Mouse (Mus musculus) stomach, postnatal 0 days (tissue): ENCODE data around the gene Irgm2. TPM values are rescaled to one million over a fixed set of nuclear protein-coding genes. Genes with fewer than 3 reads are reported as not detected.

ENCODE experiments used
- ATAC-seq: fragments of 200-750 bp; cut with Nextera tagmentation; 2 replicates; pipeline ENCODE4 v1.8.0; 2017; ENCODE audit not compliant: low FRiP score, low TSS enrichment
- DNase-seq: peaks from one replicate; pipeline ENCODE4 v3.0.0-alpha.2; 2016; ENCODE audit warnings: low spot score
- H3K27ac ChIP-seq: fragments of 300-500 bp; sonication (generic); replicated peaks from 2 replicates; pipeline ENCODE4 v1.5.1; 2014; ENCODE audit warnings: mild to moderate bottlenecking, control low read depth
- H3K27me3 ChIP-seq: fragments of 300-500 bp; sonication (generic); 2 replicates; pipeline ENCODE4 v1.6.1; 2014; ENCODE audit warnings: low read length; ENCODE audit not compliant: control insufficient read depth, insufficient read depth
- H3K36me3 ChIP-seq: fragments of 300-500 bp; sonication (generic); 2 replicates; pipeline ENCODE4 v1.6.1; 2014; ENCODE audit warnings: low read length, mixed read lengths; ENCODE audit not compliant: control insufficient read depth, insufficient read depth
- H3K4me1 ChIP-seq: fragments of 300-500 bp; sonication (generic); replicated peaks from 2 replicates; pipeline ENCODE4 v1.6.1; 2014; ENCODE audit warnings: antibody characterized with exemption; ENCODE audit not compliant: control insufficient read depth, insufficient read depth
- H3K4me2 ChIP-seq: fragments of 300-500 bp; sonication (generic); replicated peaks from 2 replicates; pipeline ENCODE4 v1.6.1; 2014; ENCODE audit warnings: low read depth, mild to moderate bottlenecking, control low read depth, moderate library complexity
- H3K4me3 ChIP-seq: fragments of 300-500 bp; sonication (generic); 2 replicates; pipeline ENCODE4 v1.5.1; 2014; ENCODE audit warnings: low read depth, low read length, control low read depth
- H3K9ac ChIP-seq: fragments of 300-500 bp; sonication (generic); 2 replicates; pipeline ENCODE4 v1.6.1; 2014; ENCODE audit warnings: mild to moderate bottlenecking, low read length, control low read depth, mixed read lengths
- H3K9me3 ChIP-seq: fragments of 300-500 bp; sonication (generic); 2 replicates; pipeline ENCODE4 v1.6.1; 2016; ENCODE audit warnings: low read length; ENCODE audit not compliant: control insufficient read depth
- CTCF ChIP-seq: IDR thresholded peaks from 2 replicates; pipeline ENCODE4 v1.5.1; 2016; ENCODE audit warnings: antibody characterized with exemption, low read depth, mild to moderate bottlenecking, moderate library complexity
- EP300 ChIP-seq: optimal IDR thresholded peaks from 2 replicates; pipeline ENCODE3; 2016; ENCODE audit warnings: antibody characterized with exemption
- WGBS: fragments of 180-500 bp; shearing (Covaris S2); extraction: QIAGEN DNeasy Blood & Tissue Kit; methylation state at CpG from one replicate; pipeline ENCODE4 v1.1.7; 2014; 5-methylcytosine and 5-hydroxymethylcytosine counted together
- polyA plus RNA-seq: library from polyadenylated mRNA; unstranded; fragments of >200 nt; fragmentation: Nextera tagmentation; extraction: Ambion mirVana; gene quantifications from 2 replicates; pipeline ENCODE4 v1.2.1, GENCODE M21; 2015

Irgm2 gene
- polyA plus RNA-seq, 1 experiment from 2014 or later, result 3.9 TPM

- Histone ChIP-seq H3K36me3 (no peaks in the 10 kb centered on the region), H3K4me1 (no peaks in the 10 kb centered on the region), H3K27me3 (no peaks in the 10 kb centered on the region), H3K4me3 (no peak overlapping the region), H3K9ac (no peak overlapping the region), H3K4me2 (no peak overlapping the region), H3K9me3 (no peaks in the 10 kb centered on the region), H3K27ac (no peak overlapping the region)
- WGBS, result 89% methylated on average over 3 of the region's 3 CpGs
- DNase-seq (no peak), ATAC-seq (no peak)
- TF ChIP-seq EP300 (no peak), CTCF (no peak)
Observed at GRCm38 (mm10) chr11:58254411-58254810, 55.0 kb downstream of the Irgm2 start.

DNA sequence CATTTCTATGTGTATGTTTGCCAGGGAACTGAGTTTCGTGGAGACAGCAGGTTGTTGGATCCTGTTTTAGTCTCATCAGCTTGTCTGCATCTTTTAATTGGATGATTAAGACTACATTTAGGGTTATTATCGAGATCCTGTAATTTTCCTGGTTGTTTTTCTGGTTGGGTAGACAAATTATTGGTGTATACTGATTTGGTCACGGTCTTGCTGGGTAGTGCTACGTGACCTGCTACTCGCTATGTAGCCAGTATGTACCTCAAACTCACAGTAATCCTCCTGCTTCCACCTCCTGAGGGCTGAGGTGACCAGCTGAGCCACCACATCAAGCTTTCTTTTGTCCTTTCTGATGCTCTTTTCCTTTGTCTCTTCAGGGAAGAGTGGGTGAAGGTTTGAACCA lies 58.4 kb downstream of the Irgm2 start:
- no peaks in the 10 kb centered on the region for H3K4me1 ChIP-seq
- no peaks in the 10 kb centered on the region for H3K27me3 ChIP-seq
- WGBS, result 84% methylated on average over 5 of the region's 5 CpGs
- H3K9ac ChIP-seq, result no peak overlapping the region
- H3K4me3 ChIP-seq, result no peak overlapping the region
- DNase-seq (no peak), ATAC-seq (no peak)
- H3K27ac ChIP-seq, result no peak overlapping the region
- no peak for TF ChIP-seq EP300
- TF ChIP-seq CTCF, result no peak
- no peaks in the 10 kb centered on the region for H3K36me3 ChIP-seq
- H3K4me2 ChIP-seq, result no peak overlapping the region
- H3K9me3 ChIP-seq, result no peaks in the 10 kb centered on the region

DNA sequence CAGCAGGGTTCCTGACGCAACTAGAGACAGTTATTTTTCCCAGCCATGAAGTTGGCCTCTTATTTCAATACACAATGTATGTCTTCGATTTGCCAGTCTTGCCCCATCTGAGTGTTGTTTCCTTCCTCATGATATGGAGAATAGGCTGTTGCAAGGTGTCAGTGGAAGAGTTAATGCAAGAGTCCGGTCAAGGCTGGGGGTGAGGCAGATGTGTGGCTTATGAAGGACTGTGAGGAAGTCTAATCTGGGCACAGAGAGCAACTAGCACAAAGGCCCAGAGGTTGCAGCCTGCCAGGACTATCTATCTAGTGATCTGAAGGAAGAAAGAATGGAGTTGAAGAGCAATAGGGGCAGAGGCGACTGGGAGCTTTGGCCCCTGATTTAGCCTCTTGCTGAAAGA lies 60.7 kb downstream of the Irgm2 start:
- Histone ChIP-seq H3K9me3 (no peaks in the 10 kb centered on the region), H3K4me1 (no peaks in the 10 kb centered on the region), H3K27me3 (no peaks in the 10 kb centered on the region), H3K9ac (no peak overlapping the region), H3K4me3 (no peak overlapping the region), H3K27ac (no peak overlapping the region), H3K36me3 (no peaks in the 10 kb centered on the region), H3K4me2 (no peak overlapping the region)
- no peak for DNase-seq
- TF ChIP-seq CTCF, result no peak
- TF ChIP-seq EP300, result no peak
- WGBS, result 83% methylated on average over 4 of the region's 4 CpGs
- ATAC-seq, result no peak

GRCm38 (mm10) chr11:58261826-58262225 lies 62.4 kb downstream of the Irgm2 start:
- Histone ChIP-seq H3K4me2 (no peak overlapping the region), H3K27me3 (no peaks in the 10 kb centered on the region), H3K9ac (no peak overlapping the region), H3K4me1 (no peaks in the 10 kb centered on the region), H3K27ac (no peak overlapping the region), H3K36me3 (no peaks in the 10 kb centered on the region), H3K4me3 (no peak overlapping the region), H3K9me3 (no peaks in the 10 kb centered on the region)
- TF ChIP-seq EP300 (no peak), CTCF (no peak)
- DNase-seq, result no peak
- 82% methylated on average over 4 of the region's 4 CpGs for WGBS
- no peak for ATAC-seq

DNA sequence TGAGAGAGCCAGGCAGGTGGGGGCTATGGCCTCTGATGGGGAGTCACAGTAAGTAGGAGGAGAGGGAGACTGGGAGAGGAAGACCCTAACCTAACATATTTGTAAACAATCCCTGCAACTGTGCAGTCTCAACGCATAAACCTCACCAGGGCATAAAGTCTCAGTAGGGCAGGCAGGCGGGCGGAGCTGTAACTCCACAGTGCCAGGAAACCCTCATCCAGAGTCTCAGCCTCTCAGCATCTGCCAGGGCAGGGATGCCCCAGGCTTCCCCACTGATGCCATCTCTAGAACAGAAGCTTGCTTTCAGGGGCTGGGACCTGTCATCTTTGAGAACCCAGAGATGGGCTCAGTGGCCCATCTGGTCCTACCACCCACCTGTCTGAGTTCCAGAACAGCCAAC lies 62.9 kb downstream of the Irgm2 start:
- DNase-seq, result no peak
- 97% methylated on average over 2 of the region's 3 CpGs for WGBS

DNA sequence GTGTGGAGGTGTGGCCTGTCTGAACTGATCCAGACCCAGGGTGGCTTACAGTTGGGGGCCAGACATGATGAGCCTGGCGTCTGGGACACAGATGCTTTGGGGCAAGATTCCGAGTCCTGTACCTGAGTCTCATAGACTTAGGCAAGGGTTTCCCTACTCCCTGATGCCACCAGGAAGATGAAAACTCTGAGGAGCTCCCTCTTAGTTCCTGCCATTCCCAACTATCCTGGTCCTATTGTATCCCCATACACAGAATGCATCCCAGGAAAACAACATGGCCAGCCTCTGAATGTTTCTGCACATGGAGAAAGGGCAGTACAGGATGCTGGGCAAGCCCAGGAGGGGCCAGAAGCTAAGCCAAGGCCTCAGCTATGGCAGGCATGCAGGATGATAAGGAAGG lies 64.1 kb downstream of the Irgm2 start:
- WGBS, result 69% methylated on average over 2 of the region's 2 CpGs
- no peak for TF ChIP-seq CTCF
- no peak for TF ChIP-seq EP300
- no peak for ATAC-seq
- DNase-seq, result no peak
- no peaks in the 10 kb centered on the region for H3K27me3 ChIP-seq
- H3K9ac ChIP-seq, result no peak overlapping the region
- no peak overlapping the region for H3K4me2 ChIP-seq
- no peaks in the 10 kb centered on the region for H3K4me1 ChIP-seq
- no peak overlapping the region for H3K27ac ChIP-seq
- no peaks in the 10 kb centered on the region for H3K36me3 ChIP-seq
- H3K4me3 ChIP-seq, result no peak overlapping the region
- no peaks in the 10 kb centered on the region for H3K9me3 ChIP-seq

More for the DNA sequence above, 62.9 kb downstream of the Irgm2 start:
- ATAC-seq, result no peak
- H3K4me1 ChIP-seq, result no peaks in the 10 kb centered on the region
- TF ChIP-seq CTCF (no peak), EP300 (no peak)
- H3K4me2 ChIP-seq, result no peak overlapping the region
- no peak overlapping the region for H3K4me3 ChIP-seq
- no peak overlapping the region for H3K27ac ChIP-seq
- no peaks in the 10 kb centered on the region for H3K9me3 ChIP-seq
- no peaks in the 10 kb centered on the region for H3K27me3 ChIP-seq
- no peaks in the 10 kb centered on the region for H3K36me3 ChIP-seq
- no peak overlapping the region for H3K9ac ChIP-seq
